Mouse (Mus musculus) liver, embryonic 14.5 days (tissue): Measurements from ENCODE around the gene Bri3.

Experiments
- CTCF ChIP-seq: IDR thresholded peaks from 2 replicates; pipeline ENCODE4 v1.5.1; 2016; ENCODE audit warnings: antibody characterized with exemption, low read depth, control low read depth
- EP300 ChIP-seq: IDR thresholded peaks from 2 replicates; pipeline ENCODE4 v1.6.1; 2016; ENCODE audit warnings: antibody characterized with exemption, low read depth

DNA sequence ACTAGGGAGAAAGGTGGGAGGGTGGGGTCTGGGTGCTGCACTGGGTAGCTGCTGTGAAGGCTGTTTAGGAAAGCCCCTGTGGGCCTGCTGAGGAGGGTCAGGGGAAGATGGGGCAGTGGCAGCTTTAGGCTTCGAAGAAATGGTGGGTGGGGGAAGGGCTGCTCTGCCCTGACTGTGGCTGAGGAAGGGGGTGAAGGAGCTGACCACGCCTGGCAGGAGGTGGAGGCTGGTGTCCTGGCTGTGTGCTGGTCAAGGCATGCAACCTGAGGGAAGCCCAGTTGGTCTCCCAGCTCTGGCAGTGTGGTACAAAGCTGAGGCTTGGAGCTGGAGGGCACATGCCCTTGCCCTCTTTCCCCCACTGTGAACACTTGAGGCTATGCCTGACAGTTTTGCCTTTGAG, 14.4 kb downstream of the Bri3 start:
- TF ChIP-seq CTCF, result no peak
- TF ChIP-seq EP300, result no peak
